Mouse (Mus musculus): Measurements from ENCODE around the gene Tmtc2.

DNA sequence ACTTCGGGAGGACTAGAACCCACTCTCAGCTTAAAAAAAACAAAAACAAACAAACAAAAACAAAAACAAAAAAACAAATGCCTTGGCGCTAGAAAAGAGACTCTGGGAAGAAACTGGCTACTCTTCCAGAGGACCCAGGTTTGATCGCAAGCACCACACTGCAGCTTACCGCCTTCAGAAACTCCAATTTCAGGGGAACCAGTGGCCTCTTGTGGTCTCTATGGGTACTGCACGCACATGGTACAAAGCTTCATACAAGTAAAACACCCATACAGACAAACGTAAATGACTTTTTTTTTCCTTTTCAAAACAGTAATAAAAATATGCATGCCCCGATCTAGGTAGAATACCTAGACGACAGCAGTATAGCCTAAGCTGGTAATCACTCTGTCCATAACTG, 201.0 kb downstream of the Tmtc2 start:
- TF ChIP-seq CTCF (IDR thresholded peaks at IDR 0.05; ENCODE audit: low read depth, low read length) (no peak), POLR2A (IDR thresholded peaks at IDR 0.05; ENCODE audit: insufficient read depth, low read length) (no peak)

Data from ES-Bruce4 (cell line).